Mouse (Mus musculus): ENCODE measurements around the gene Upk1a.

DNA sequence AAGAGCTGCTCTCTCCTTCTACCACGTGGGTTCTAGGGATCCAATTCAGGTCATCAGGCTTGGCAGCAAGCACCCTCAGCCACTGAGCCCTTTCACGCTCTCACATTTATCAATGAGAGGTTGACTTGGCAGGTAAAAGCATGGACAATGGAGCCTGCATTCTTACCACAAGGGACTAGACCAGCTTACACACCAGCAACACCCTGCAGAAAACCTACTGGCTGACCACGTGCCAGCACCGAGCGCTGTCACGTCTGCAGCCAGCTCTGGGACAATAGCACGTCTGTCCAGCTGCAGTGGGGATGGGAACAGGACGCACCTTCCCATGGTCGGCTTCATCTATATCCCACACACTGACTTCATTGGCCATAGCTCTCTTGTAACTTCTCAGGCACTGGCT is 6.0 kb upstream of the Upk1a start:
- no peak for TF ChIP-seq ZMIZ1 (IDR thresholded peaks at IDR 0.05; ENCODE audit: low read depth, low read length)
- TF ChIP-seq MEF2A (IDR thresholded peaks at IDR 0.05; ENCODE audit: extremely low read depth, insufficient replicate concordance, low read depth, low read length, poor library complexity, severe bottlenecking): no peak
- TF ChIP-seq NRF1 (IDR thresholded peaks at IDR 0.05; ENCODE audit: insufficient read depth, low read depth, low read length, poor library complexity, severe bottlenecking): no peak
- no peak for TF ChIP-seq CHD2 (IDR thresholded peaks at IDR 0.05; ENCODE audit: low read length)

Data from MEL (cell line).